Mouse (Mus musculus) liver, embryonic 14.5 days (tissue): ENCODE measurements around the gene Scp2. TPM values are rescaled to one million over a fixed set of nuclear protein-coding genes. Genes with fewer than 3 reads are reported as not detected.
A peak's percentile ranks its signal among the peaks of the same experiment; 100 is the strongest.

ENCODE experiments used
- ATAC-seq: fragments of 200-750 bp; cut with Nextera tagmentation; 2 replicates; pipeline ENCODE4 v1.8.0; 2017; ENCODE audit warnings: moderate number of reproducible peaks, mild to moderate bottlenecking, moderate library complexity; ENCODE audit not compliant: insufficient read depth
- DNase-seq, 3 experiments: peaks; one replicate each; pipeline ENCODE4 v3.0.0-alpha.2; 2012 to 2013; ENCODE audit warnings: low read depth in 3 of 3, low spot score in 3 of 3
- H3K27ac ChIP-seq: fragments of 300-500 bp; sonication (generic); 2 replicates; pipeline ENCODE4 v1.5.1; 2014; ENCODE audit warnings: moderate library complexity, mild to moderate bottlenecking, control low read depth, inconsistent platforms
- H3K27me3 ChIP-seq: fragments of 300-500 bp; sonication (generic); 2 replicates; pipeline ENCODE4 v1.6.1; 2014; ENCODE audit warnings: mild to moderate bottlenecking, low read length, moderate library complexity; ENCODE audit not compliant: control insufficient read depth, insufficient read depth
- H3K36me3 ChIP-seq: fragments of 300-500 bp; sonication (generic); replicated peaks from 2 replicates; pipeline ENCODE4 v1.6.1; 2014; ENCODE audit warnings: low read depth; ENCODE audit not compliant: control insufficient read depth, insufficient read depth
- H3K4me1 ChIP-seq, 2 experiments: fragments of 200-500 bp in 1 of 2; fragments of 300-500 bp in 1 of 2; sonication (generic) in 1 of 2; replicated peaks; 2 replicates each; pipeline ENCODE4 v1.6.1; 2012 to 2014; ENCODE audit warnings: antibody characterized with exemption in 1 of 2, inconsistent platforms in 1 of 2, low read length in 1 of 2; ENCODE audit not compliant: control insufficient read depth in 2 of 2, insufficient read depth in 2 of 2
- H3K4me2 ChIP-seq: fragments of 300-500 bp; sonication (generic); 2 replicates; pipeline ENCODE4 v1.6.1; 2014; ENCODE audit warnings: low read depth, mild to moderate bottlenecking, control low read depth, moderate library complexity
- H3K4me3 ChIP-seq, 2 experiments: fragments of 200-500 bp in 1 of 2; fragments of 300-500 bp in 1 of 2; sonication (generic) in 1 of 2; 2 replicates each; pipeline ENCODE4 v1.5.1; 2012 to 2014; ENCODE audit warnings: low read depth in 2 of 2, low read length in 2 of 2, mild to moderate bottlenecking in 2 of 2, control low read depth in 1 of 2, inconsistent platforms in 1 of 2, moderate library complexity in 1 of 2; ENCODE audit not compliant: insufficient read depth in 1 of 2
- H3K9ac ChIP-seq: fragments of 300-500 bp; sonication (generic); replicated peaks from 2 replicates; pipeline ENCODE4 v1.6.1; 2014; ENCODE audit warnings: mild to moderate bottlenecking, control low read depth, moderate library complexity
- H3K9me3 ChIP-seq: fragments of 300-500 bp; sonication (generic); 2 replicates; pipeline ENCODE4 v1.6.1; 2016; ENCODE audit warnings: low read length, mixed read lengths; ENCODE audit not compliant: control insufficient read depth
- CTCF ChIP-seq: IDR thresholded peaks from 2 replicates; pipeline ENCODE4 v1.5.1; 2016; ENCODE audit warnings: antibody characterized with exemption, low read depth, control low read depth
- EP300 ChIP-seq: IDR thresholded peaks from 2 replicates; pipeline ENCODE4 v1.6.1; 2016; ENCODE audit warnings: antibody characterized with exemption, low read depth
- WGBS: fragments of 180-500 bp; shearing (Covaris S2); extraction: QIAGEN DNeasy Blood & Tissue Kit; methylation state at CpG from one replicate; pipeline ENCODE4 v1.1.7; 2014; ENCODE audit not compliant: insufficient replicate concordance; 5-methylcytosine and 5-hydroxymethylcytosine counted together
- polyA plus RNA-seq, 2 experiments: library from polyadenylated mRNA; depleted of rRNA in 1 of 2; stranded (reverse) in 1 of 2; unstranded in 1 of 2; fragments of >200 nt; fragmentation: Nextera tagmentation in 1 of 2; extraction: Ambion mirVana in 1 of 2; gene quantifications; 2 replicates each; pipeline versions ENCODE4 v1.2.1 to v1.2.3; 2012 to 2014

Scp2 gene
- polyA plus RNA-seq, 2 experiments, result 195 to 311 TPM

DNA sequence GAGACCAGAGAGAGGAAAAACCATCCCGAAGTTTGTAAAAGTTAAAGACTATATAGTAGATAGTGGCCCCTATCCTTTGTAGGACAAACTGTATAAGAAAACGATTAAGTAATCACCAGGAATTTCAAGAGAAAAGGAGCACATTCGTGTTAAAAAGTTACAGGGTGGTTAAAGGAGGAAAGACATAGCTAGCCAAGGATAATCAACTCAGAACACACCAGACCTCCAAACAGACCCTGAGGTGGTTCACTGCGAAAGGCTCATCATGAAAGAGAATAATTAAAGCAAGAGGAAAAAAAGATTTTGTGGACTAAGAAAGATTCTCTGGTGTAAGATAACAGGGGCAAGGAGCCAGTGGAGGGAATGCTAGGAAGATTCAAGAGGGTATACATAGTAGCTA lies 74.5 kb downstream of the Scp2 start:
- TF ChIP-seq EP300 (no peak), CTCF (no peak)
- Histone ChIP-seq H3K4me2 (peak overlapping the region; percentile 56), H3K4me3 (peak overlapping the region; percentile 67 to 97), H3K9me3 (no peaks in the 10 kb centered on the region), H3K4me1 (peaks cover 3 to 11% of the 10 kb centered on the region in 2 experiments; a peak in 3 of 4 replicates), H3K9ac (peak overlapping the region; percentile 49), H3K36me3 (no peaks in the 10 kb centered on the region), H3K27ac (no peak overlapping the region), H3K27me3 (no peaks in the 10 kb centered on the region)
- WGBS, result 43% methylated on average over 4 of the region's 4 CpGs
- ATAC-seq (no peak), DNase-seq (no peak)

DNA sequence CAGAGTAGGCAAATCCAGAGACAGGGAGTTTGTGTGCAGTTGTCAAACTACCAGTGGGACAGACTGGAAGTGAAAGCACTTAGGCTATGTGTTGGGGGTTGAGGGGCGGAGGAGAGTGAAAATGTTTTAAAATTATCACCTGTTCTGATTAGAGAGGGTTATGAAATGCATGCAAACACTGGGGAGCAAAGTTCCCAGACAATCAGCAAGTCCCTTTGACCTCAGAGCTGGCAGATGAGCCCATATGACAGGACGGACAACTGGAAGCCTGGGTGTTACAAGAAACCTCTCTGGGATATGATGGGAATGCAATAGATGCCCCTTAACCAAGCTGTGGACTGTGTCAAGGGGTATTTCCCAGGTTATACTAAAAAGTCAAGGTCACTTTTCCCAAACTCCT lies 76.7 kb downstream of the Scp2 start:
- H3K4me1 ChIP-seq, result peaks cover 3 to 12% of the 10 kb centered on the region in 2 experiments; a peak in 3 of 4 replicates
- H3K27ac ChIP-seq, result no peak overlapping the region
- no peak overlapping the region for H3K9ac ChIP-seq
- H3K4me2 ChIP-seq, result peak overlapping the region; percentile 26; the same call in 1 of the 2 replicates
- H3K9me3 ChIP-seq, result no peaks in the 10 kb centered on the region
- DNase-seq (no peak), ATAC-seq (no peak)
- TF ChIP-seq EP300 (no peak), CTCF (no peak)
- H3K27me3 ChIP-seq, result no peaks in the 10 kb centered on the region
- H3K36me3 ChIP-seq, result peaks cover 2% of the 10 kb centered on the region; the same call in 1 of the 2 replicates
- 66% methylated on average over 2 of the region's 2 CpGs for WGBS
- H3K4me3 ChIP-seq, result no peak overlapping the region

DNA sequence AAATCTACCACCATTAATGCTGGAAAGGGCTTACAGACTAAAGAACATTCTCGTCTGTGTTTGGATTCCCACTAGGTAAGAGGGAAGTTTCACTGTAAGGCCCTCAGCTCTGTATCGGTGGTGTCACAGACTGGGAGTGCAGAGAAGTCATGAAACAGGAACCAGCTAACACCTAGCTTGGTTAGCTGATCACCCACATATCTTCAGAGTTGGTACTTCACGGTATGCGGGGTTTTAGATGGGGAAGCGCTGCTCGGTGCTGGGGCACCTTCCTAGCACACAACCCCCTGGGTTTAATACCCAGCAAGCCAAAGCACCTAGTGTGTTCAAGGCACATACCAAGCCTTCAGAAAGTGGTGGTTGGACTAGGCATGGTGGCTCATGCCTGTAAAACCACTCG lies 77.5 kb downstream of the Scp2 start:
- H3K36me3 ChIP-seq, result peaks cover 2% of the 10 kb centered on the region; the same call in 1 of the 2 replicates
- no peak for TF ChIP-seq CTCF
- TF ChIP-seq EP300, result no peak
- 78% methylated on average over 7 of the region's 7 CpGs for WGBS

DNA sequence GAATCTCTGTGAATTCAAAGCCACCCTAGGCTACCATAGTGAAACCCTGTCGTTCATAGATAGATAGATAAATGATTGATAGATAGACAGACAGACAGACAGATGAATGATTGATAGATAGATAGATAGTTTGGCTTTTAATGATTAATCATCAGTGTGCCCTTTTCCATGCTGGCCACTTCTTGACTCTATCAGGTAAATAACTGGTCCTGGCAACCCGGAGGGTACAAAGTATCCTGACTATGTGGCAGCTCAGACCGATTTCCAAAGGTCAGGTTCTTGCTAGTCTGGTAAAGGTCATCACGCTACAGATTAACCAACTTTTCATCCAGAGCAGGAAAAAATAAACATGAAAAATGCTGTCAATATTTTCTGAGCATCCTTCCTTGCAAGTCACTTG lies 78.2 kb downstream of the Scp2 start:
- no peak overlapping the region for H3K4me2 ChIP-seq
- H3K9me3 ChIP-seq, result no peaks in the 10 kb centered on the region
- ATAC-seq (no peak), DNase-seq (no peak)
- H3K27me3 ChIP-seq, result no peaks in the 10 kb centered on the region
- WGBS, result 68% methylated on average over 4 of the region's 4 CpGs
- TF ChIP-seq CTCF, result no peak
- TF ChIP-seq EP300, result 0 out of 2 replicates have a peak, but pooled peaks have one; percentile 23
- H3K4me1 ChIP-seq, result peaks cover 0 to 10% of the 10 kb centered on the region in 2 experiments; a peak in 3 of 4 replicates
- no peak overlapping the region for H3K4me3 ChIP-seq
- peaks cover 4% of the 10 kb centered on the region for H3K36me3 ChIP-seq
- H3K27ac ChIP-seq, result no peak overlapping the region
- no peak overlapping the region for H3K9ac ChIP-seq

More for the DNA sequence above, 77.5 kb downstream of the Scp2 start:
- no peak for DNase-seq
- H3K9ac ChIP-seq, result no peak overlapping the region
- H3K9me3 ChIP-seq, result no peaks in the 10 kb centered on the region
- no peak overlapping the region for H3K4me3 ChIP-seq
- H3K27ac ChIP-seq, result peak overlapping the region; percentile 22; the same call in 1 of the 2 replicates
- peaks cover 3 to 12% of the 10 kb centered on the region in 2 experiments; a peak in 3 of 4 replicates for H3K4me1 ChIP-seq
- ATAC-seq, result no peak
- no peaks in the 10 kb centered on the region for H3K27me3 ChIP-seq
- no peak overlapping the region; the same call in 1 of the 2 replicates for H3K4me2 ChIP-seq

DNA sequence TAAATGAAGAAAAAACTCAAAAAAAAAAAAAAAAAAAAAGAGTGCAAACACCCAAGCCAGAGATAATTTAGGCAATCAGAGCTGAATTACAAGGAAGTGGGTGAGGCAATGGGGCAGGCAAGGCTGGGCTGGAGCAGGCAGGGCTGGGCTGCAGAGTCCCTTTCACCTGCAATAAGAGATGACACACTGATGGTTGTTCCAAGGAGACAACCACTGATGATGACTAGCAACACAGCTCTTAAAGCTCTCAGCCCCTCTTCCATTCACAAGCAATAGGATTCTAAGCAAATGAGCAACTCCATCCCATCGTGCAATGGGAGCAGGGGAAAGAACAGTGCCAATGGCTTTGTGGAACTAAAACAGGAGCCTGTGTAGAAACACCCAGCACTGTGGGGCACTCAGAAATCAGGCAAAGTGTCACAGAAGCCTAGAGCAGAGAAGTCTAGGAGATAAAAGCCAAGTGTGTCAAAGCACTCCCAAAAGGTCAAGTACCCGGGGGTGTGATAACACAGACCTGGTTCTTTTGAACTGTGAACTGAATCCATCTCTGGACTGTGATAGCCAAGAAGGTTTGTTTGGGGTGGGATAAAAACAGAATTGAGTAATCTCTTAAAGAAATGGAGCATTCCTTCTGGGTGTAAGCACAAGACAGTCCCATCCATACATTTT lies 79.5 kb downstream of the Scp2 start:
- DNase-seq (no peak), ATAC-seq (no peak)
- 57% methylated on average over 2 of the region's 2 CpGs for WGBS
- TF ChIP-seq CTCF (no peak), EP300 (no peak)
- peaks cover 0 to 10% of the 10 kb centered on the region in 2 experiments; a peak in 2 of 4 replicates for H3K4me1 ChIP-seq
- H3K27ac ChIP-seq, result no peak overlapping the region
- no peak overlapping the region for H3K4me2 ChIP-seq
- peaks cover 6% of the 10 kb centered on the region for H3K36me3 ChIP-seq
- no peaks in the 10 kb centered on the region for H3K27me3 ChIP-seq
- H3K4me3 ChIP-seq, result no peak overlapping the region
- no peaks in the 10 kb centered on the region for H3K9me3 ChIP-seq
- no peak overlapping the region for H3K9ac ChIP-seq
